Mouse (Mus musculus) CD4-positive helper T cell, adult 2 months (primary cell): ENCODE measurements around the gene Vmn1r20.
"Not testable (repeated sequence)": the region's sequence is repeated elsewhere in the genome, so short reads cannot be mapped to it uniquely, and the experiment has no call there.

ENCODE experiments used
- DNase-seq: peaks from one replicate; pipeline ENCODE4 v3.0.0-alpha.2; 2012; ENCODE audit warnings: low read depth, missing footprints, low spot score

Vmn1r20 gene

GRCm38 (mm10) chr6:57428630-57429029 lies at the start of gene Vmn1r20:
Gene Vmn1r20, plus strand, starts transcription at chr6:57428930.
- DNase-seq: no peak

DNA sequence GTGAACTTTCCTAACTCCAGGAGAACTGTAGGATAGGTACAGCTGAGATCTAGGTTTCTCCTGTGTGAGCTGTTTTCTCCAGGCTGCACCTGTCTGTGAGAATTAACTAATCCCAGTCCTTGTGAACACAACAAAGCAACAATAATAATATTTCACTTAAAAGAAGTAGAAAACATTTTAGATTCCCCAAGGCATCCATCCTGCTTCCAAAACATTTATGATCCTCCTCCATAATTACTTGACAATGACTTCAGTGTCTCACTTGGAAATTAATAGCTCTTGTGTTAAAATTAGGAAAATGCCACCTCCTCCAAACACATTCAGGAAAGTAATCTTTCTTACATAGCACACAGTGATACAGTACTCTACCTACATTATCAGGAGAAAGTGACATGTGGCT lies 33.0 kb upstream of the Vmn1r20 start, which contains the start of gene Vmn1r18:
Vmn1r18 (minus strand) TSS at position 101 of the 400 bp plus-strand sequence.
- no peak for DNase-seq

- DNase-seq: not testable (repeated sequence)
Measured at GRCm38 (mm10) chr6:57403480-57403879, 25.2 kb upstream of the Vmn1r20 start, which contains the start of gene Vmn1r19. Gene Vmn1r19, plus strand, starts transcription at chr6:57403780.

DNA sequence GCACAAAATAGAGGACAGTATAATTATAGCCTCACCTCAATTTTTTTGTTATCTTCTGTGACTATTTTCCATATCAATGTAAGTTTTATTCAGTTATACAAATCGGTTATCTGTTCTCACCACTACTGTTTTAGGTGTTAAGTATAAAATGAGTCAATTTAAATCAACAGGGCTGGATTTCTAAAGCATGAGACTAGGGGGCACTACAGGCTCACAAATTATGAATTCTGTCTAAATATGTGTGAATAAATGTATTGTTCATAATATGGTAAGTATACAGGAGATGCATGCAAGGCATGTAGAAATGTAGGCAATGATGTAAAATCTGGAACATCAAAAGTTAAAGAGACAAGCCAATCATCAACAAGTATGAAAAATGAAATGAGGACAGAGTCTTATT lies 2.5 kb downstream of the Vmn1r20 start:
- DNase-seq: peak; percentile 28

DNA sequence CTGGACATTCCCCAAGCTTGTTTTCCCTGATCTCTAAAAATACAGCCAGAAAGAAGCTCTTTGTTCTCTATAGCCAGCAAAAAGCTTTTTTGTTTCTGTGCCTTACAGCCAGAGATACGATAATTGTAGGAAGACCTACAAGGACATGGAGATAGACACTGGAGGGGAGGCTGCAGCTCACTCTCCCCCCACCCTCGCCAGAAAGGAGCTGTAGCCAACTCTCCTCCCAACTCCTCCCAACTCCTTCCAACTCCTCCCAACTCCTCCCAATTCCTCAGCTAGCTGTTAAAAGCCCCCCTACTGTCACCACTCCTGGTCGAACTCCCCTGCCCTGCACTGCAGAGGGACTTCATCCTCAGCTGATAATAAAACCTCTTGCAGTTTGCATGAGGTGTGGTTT lies 39.4 kb downstream of the Vmn1r20 start:
- DNase-seq: not testable (repeated sequence)
